Mouse (Mus musculus): ENCODE measurements around the gene Taf1c. TPM values are rescaled to one million over a fixed set of nuclear protein-coding genes. Genes with fewer than 3 reads are reported as not detected.

Gene Taf1c
- 15.2 and 15.5 TPM in 2 replicates for polyA plus RNA-seq (2016; fragmentation: Nextera tagmentation; extraction: Ambion mirVana)

DNA sequence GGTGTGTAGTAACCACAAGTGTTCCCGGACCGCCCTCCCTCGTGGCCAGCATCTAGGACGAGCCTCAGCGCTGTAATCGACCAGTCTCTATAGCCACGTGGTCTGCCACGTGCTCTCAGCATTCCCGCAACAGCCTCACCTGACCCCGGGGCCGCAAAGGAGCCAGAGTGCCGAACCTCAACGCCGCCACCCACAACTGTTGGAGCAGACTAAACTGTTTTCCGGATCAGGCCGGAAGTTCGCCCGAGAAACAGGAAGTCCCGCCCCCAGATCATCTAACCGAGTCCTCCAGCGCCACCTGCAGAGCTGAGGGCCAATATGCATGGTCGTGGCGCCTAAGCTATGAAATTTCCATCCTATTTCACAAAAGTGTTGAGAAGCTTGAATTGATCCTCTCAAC, at the start of gene Taf1c:
Gene Taf1c, minus strand, starts transcription at position 227 of the 400 bp plus-strand sequence.
- Histone ChIP-seq H3K27me3 (no peaks in the 10 kb centered on the region), H3K27ac (peak within 1 kb of the TSS; percentile 47; the same call in 1 of the 2 replicates), H3K4me1 (peaks cover 10% of the 10 kb centered on the region), H3K36me3 (peaks cover 27% of the 10 kb centered on the region), H3K4me3 (peak within 1 kb of the TSS; percentile 77), H3K4me2 (replicated peaks) (peak within 1 kb of the TSS; percentile 92), H3K9me3 (0 out of 2 replicates have a peak, but pooled peaks cover 3% of the 10 kb centered on the region), H3K9ac (peak within 1 kb of the TSS; percentile 79)
- no peak for ATAC-seq (ENCODE audit: insufficient number of reproducible peaks, insufficient read depth, low FRiP score, low TSS enrichment)
- WGBS: under 1% methylated on average over 23 of the region's 23 CpGs

DNA sequence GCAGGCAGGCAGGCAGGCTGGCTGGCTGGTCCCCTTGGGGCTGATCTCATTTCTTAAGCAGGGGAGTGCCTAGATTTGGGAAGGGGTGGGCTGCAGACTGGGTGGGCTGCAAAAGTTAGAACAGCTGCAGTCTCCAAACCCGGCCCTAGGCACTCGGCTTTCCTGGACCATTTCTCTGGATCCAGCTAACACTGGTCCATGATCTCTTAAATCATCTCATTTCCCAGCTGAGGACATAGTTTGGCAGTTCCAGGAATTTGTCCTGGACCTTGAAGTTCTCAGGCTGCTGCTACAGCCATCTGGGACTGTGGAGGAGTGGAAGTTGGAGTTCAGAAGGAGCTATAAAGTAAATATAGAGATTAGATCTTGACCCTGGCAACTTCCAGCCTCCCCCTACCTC, 46.3 kb upstream of the Taf1c start:
- no peak overlapping the region for H3K4me2 ChIP-seq (replicated peaks)
- no peak overlapping the region for H3K9ac ChIP-seq
- H3K36me3 ChIP-seq: no peaks in the 10 kb centered on the region
- H3K4me1 ChIP-seq: 0 out of 2 replicates have a peak, but pooled peaks cover 4% of the 10 kb centered on the region
- H3K9me3 ChIP-seq: no peaks in the 10 kb centered on the region
- no peak overlapping the region for H3K4me3 ChIP-seq
- no peak overlapping the region for H3K27ac ChIP-seq
- 13% methylated on average over 2 of the region's 2 CpGs for WGBS
- ATAC-seq (ENCODE audit: insufficient number of reproducible peaks, insufficient read depth, low FRiP score, low TSS enrichment): peak; percentile 59; the same call in 1 of the 2 replicates
- H3K27me3 ChIP-seq: no peaks in the 10 kb centered on the region

- ATAC-seq (ENCODE audit: insufficient number of reproducible peaks, insufficient read depth, low FRiP score, low TSS enrichment): no peak
- Histone ChIP-seq H3K4me1 (0 out of 2 replicates have a peak, but pooled peaks cover 4% of the 10 kb centered on the region), H3K9ac (no peak overlapping the region), H3K4me3 (no peak overlapping the region), H3K36me3 (no peaks in the 10 kb centered on the region), H3K9me3 (no peaks in the 10 kb centered on the region), H3K4me2 (replicated peaks) (no peak overlapping the region), H3K27me3 (no peaks in the 10 kb centered on the region), H3K27ac (no peak overlapping the region)
- 85% methylated on average over 7 of the region's 7 CpGs for WGBS
These were observed 41.8 kb upstream of the Taf1c start for GRCm38 (mm10) chr8:119646846-119647245.

DNA sequence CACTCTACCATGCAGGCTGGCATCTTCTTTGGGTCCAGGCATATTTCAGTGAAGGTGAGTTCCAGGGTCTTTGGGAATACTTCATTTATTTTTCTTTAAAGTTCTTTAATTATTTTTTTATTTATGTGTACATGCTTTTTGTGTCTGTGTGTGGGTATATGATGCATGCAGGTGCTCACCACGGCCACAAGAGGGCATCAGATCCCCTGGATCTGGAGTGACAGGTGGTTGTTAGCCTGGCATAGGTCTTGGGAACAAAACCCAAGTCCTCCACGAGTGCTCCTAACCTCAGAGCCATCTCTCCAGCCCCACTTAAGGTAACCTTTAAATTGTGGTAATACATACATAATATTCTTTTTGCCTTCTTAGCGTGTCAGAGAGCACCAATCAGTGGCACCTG, 41.2 kb upstream of the Taf1c start:
- no peak overlapping the region for H3K27ac ChIP-seq
- 75% methylated on average over 3 of the region's 3 CpGs for WGBS

DNA sequence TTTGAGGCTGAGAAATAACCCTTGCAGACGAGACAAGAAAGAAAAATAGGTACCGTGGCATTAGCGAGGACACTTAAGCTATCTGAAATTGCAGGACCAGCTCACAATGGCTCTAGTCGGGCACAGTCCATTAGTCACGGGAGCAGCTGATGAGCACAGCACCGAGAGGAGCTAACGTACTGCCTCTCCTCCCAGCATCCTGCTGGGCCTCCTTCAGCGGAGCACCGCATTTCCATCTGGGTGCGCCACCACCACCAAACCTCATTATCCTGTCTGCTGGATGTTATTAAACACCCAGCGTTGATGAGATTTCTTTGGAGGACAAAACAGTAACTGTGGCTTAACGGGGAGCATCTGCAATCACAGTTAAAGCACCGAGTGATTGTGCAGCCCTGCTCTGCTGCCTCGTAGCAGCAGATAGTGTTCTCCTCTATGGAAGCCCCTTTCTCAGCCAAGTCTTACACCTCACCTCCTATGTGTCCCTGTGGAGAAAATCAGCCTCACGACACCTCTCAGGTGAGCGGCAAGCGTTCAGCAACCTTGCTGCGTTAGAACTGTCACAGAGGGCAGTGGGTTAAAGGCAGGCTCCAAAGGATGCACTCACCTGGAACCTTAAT, 40.1 kb upstream of the Taf1c start:
- no peaks in the 10 kb centered on the region for H3K4me1 ChIP-seq
- WGBS: 61% methylated on average over 18 of the region's 18 CpGs
- no peaks in the 10 kb centered on the region for H3K27me3 ChIP-seq
- H3K9me3 ChIP-seq: no peaks in the 10 kb centered on the region
- no peak overlapping the region for H3K4me3 ChIP-seq
- H3K27ac ChIP-seq: no peak overlapping the region
- no peak overlapping the region for H3K9ac ChIP-seq
- no peaks in the 10 kb centered on the region for H3K36me3 ChIP-seq
- no peak for ATAC-seq (ENCODE audit: insufficient number of reproducible peaks, insufficient read depth, low FRiP score, low TSS enrichment)
- H3K4me2 ChIP-seq (replicated peaks): no peak overlapping the region

More for the DNA sequence above, 41.2 kb upstream of the Taf1c start:
- Histone ChIP-seq H3K4me3 (no peak overlapping the region), H3K27me3 (no peaks in the 10 kb centered on the region), H3K9ac (no peak overlapping the region), H3K4me2 (replicated peaks) (no peak overlapping the region), H3K4me1 (0 out of 2 replicates have a peak, but pooled peaks cover under 1% of the 10 kb centered on the region), H3K36me3 (no peaks in the 10 kb centered on the region), H3K9me3 (no peaks in the 10 kb centered on the region)
- ATAC-seq (ENCODE audit: insufficient number of reproducible peaks, insufficient read depth, low FRiP score, low TSS enrichment): no peak

DNA sequence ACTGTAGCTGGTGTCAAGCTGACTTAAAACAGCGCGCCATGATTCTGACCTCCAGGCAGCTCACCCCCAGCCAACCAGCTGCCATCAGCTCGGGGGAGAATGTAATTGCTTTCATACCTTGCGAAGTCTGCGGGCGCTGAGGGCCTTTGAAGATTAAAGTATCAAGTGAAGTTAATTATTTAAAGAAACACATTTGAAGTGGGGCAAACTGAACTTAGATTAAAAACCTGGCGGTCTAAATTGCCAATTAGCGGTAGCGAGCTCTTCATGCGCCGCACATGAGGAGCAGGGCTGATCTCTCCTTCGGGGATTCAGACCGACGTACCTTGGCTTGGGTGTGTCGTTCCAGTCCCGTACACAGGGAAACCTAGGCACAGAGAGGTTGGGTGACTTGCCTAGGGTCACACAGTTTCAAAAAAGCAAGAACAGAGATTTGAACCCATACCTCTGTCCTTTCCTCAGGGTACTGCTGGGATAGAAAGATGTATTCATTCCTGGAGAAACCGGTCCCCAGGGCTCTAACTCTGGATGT, 39.5 kb upstream of the Taf1c start:
- Histone ChIP-seq H3K4me2 (replicated peaks) (no peak overlapping the region), H3K4me1 (no peaks in the 10 kb centered on the region), H3K9me3 (no peaks in the 10 kb centered on the region), H3K27ac (no peak overlapping the region), H3K36me3 (no peaks in the 10 kb centered on the region), H3K27me3 (no peaks in the 10 kb centered on the region), H3K4me3 (no peak overlapping the region), H3K9ac (no peak overlapping the region)
- no peak for ATAC-seq (ENCODE audit: insufficient number of reproducible peaks, insufficient read depth, low FRiP score, low TSS enrichment)
- WGBS: 60% methylated on average over 17 of the region's 17 CpGs

DNA sequence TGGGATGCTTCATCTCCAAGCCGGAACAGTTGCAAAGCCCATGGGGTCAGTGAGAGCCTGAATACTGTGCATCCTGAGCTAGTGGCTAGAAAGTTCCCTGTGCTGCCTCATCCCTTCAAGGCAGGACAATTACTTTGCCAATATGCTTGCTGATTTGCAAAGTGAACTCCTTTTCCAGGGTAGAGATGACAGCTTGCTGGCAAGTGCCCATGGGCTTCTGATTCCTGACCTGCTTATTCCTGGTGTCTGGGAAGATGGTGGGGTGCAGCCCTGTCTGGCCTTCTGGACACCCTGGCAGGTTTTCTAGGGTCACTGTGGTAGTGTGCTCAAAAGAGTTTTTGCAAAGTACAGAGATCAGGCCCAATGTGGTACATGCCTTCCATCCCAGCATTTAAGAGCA, 37.9 kb upstream of the Taf1c start:
- WGBS: 100% methylated on average over 1 of the region's 1 CpGs

GRCm38 (mm10) chr8:119641058-119641457, 36.0 kb upstream of the Taf1c start:
- Histone ChIP-seq H3K27me3 (no peaks in the 10 kb centered on the region; the same call in 1 of the 2 replicates), H3K36me3 (no peaks in the 10 kb centered on the region), H3K9me3 (no peaks in the 10 kb centered on the region), H3K4me3 (no peak overlapping the region), H3K4me2 (replicated peaks) (no peak overlapping the region), H3K4me1 (no peaks in the 10 kb centered on the region), H3K9ac (no peak overlapping the region), H3K27ac (no peak overlapping the region)
- 84% methylated on average over 5 of the region's 5 CpGs for WGBS
- no peak for ATAC-seq (ENCODE audit: insufficient number of reproducible peaks, insufficient read depth, low FRiP score, low TSS enrichment)

More for the DNA sequence above, 37.9 kb upstream of the Taf1c start:
- no peaks in the 10 kb centered on the region; the same call in 1 of the 2 replicates for H3K27me3 ChIP-seq
- H3K4me3 ChIP-seq: no peak overlapping the region
- no peak overlapping the region for H3K9ac ChIP-seq
- no peaks in the 10 kb centered on the region for H3K36me3 ChIP-seq
- no peaks in the 10 kb centered on the region for H3K9me3 ChIP-seq
- no peaks in the 10 kb centered on the region for H3K4me1 ChIP-seq
- no peak overlapping the region for H3K27ac ChIP-seq
- ATAC-seq (ENCODE audit: insufficient number of reproducible peaks, insufficient read depth, low FRiP score, low TSS enrichment): no peak
- no peak overlapping the region for H3K4me2 ChIP-seq (replicated peaks)

GRCm38 (mm10) chr8:119639798-119640197, 34.8 kb upstream of the Taf1c start:
- no peaks in the 10 kb centered on the region for H3K9me3 ChIP-seq
- peaks cover 10% of the 10 kb centered on the region for H3K4me1 ChIP-seq
- WGBS: 74% methylated on average over 7 of the region's 7 CpGs
- no peak for ATAC-seq (ENCODE audit: insufficient number of reproducible peaks, insufficient read depth, low FRiP score, low TSS enrichment)
- H3K4me3 ChIP-seq: no peak overlapping the region
- no peak overlapping the region for H3K4me2 ChIP-seq (replicated peaks)
- no peaks in the 10 kb centered on the region; the same call in 1 of the 2 replicates for H3K27me3 ChIP-seq
- H3K36me3 ChIP-seq: no peaks in the 10 kb centered on the region
- H3K27ac ChIP-seq: no peak overlapping the region
- H3K9ac ChIP-seq: no peak overlapping the region

GRCm38 (mm10) chr8:119638261-119638660, 33.2 kb upstream of the Taf1c start:
- Histone ChIP-seq H3K4me2 (replicated peaks) (no peak overlapping the region), H3K4me1 (peaks cover 13% of the 10 kb centered on the region), H3K4me3 (no peak overlapping the region), H3K36me3 (no peaks in the 10 kb centered on the region), H3K27me3 (peaks cover 14% of the 10 kb centered on the region), H3K27ac (no peak overlapping the region), H3K9ac (no peak overlapping the region), H3K9me3 (no peaks in the 10 kb centered on the region)
- no peak for ATAC-seq (ENCODE audit: insufficient number of reproducible peaks, insufficient read depth, low FRiP score, low TSS enrichment)
- 77% methylated on average over 6 of the region's 6 CpGs for WGBS

GRCm38 (mm10) chr8:119637381-119637780, 32.4 kb upstream of the Taf1c start:
- Histone ChIP-seq H3K4me1 (peaks cover 13% of the 10 kb centered on the region), H3K4me2 (replicated peaks) (no peak overlapping the region), H3K27ac (no peak overlapping the region), H3K9me3 (no peaks in the 10 kb centered on the region), H3K27me3 (peaks cover 22% of the 10 kb centered on the region), H3K9ac (no peak overlapping the region), H3K4me3 (no peak overlapping the region), H3K36me3 (no peaks in the 10 kb centered on the region)
- ATAC-seq (ENCODE audit: insufficient number of reproducible peaks, insufficient read depth, low FRiP score, low TSS enrichment): no peak
- WGBS: 77% methylated on average over 4 of the region's 4 CpGs

DNA sequence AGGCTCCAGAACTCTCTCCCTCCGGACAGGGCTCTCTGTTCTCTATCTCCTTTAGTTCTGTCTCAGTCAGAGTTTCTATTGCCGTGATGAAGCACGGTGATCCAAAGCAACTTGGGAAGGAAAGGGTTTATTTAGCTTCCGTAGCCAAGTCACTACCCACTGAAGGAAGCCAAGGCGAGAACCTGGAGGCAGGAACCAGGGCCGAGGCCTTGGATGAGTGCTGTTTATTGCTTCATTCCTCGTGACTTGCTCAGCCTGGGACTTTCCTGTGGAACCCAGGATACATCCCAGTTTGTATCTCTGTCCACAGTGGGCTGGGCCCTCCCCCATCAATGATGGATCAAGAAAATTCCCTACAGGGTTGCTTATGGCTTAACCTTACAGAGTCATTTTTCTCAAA, 31.7 kb upstream of the Taf1c start:
- no peak for ATAC-seq (ENCODE audit: insufficient number of reproducible peaks, insufficient read depth, low FRiP score, low TSS enrichment)
- H3K4me1 ChIP-seq: peaks cover 13% of the 10 kb centered on the region
- H3K27me3 ChIP-seq: peaks cover 27% of the 10 kb centered on the region
- H3K9me3 ChIP-seq: no peaks in the 10 kb centered on the region
- H3K4me2 ChIP-seq (replicated peaks): no peak overlapping the region
- H3K4me3 ChIP-seq: no peak overlapping the region
- no peak overlapping the region for H3K9ac ChIP-seq
- WGBS: 60% methylated on average over 7 of the region's 7 CpGs
- no peak overlapping the region for H3K27ac ChIP-seq
- H3K36me3 ChIP-seq: no peaks in the 10 kb centered on the region
